Mouse (Mus musculus): ENCODE data around the gene Olfr447.

DNA sequence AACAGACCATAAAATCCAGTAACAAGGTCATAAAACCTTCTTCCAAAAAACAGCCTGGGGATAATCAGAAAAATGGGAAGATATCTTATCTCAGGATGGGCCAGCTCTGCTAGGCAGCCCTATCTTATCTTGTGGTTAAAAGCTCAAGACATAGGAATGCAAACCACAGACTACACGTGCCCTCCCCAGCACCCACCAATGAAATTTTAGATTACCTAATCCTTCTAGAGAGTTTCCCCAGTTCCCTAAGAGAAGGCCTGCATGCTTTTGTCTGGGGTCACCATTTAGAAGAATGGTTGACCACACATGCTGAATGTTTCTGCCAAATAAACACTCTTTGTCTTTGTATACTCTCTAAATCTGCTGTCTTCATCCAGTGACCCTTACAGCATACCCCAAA, 8.3 kb upstream of the Olfr447 start:
- TF ChIP-seq TAL1 (IDR thresholded peaks at IDR 0.05; ENCODE audit: low read length): no peak
- TF ChIP-seq GATA1 (IDR thresholded peaks at IDR 0.05; ENCODE audit: low read length): no peak
